Mouse (Mus musculus) Muller cell, postnatal 12 days (primary cell): ENCODE data around the gene Klhl5.

ENCODE experiments used
- DNase-seq: peaks from one replicate; pipeline ENCODE4 v3.0.0-alpha.2; 2015; ENCODE audit errors: inconsistent ontology term

Klhl5 gene

GRCm38 (mm10) chr5:65146749-65147148, 39.4 kb downstream of the Klhl5 start:
- DNase-seq = no peak

GRCm38 (mm10) chr5:65149706-65150105, 42.4 kb downstream of the Klhl5 start:
- DNase-seq = no peak

GRCm38 (mm10) chr5:65150376-65150955, 43.1 kb downstream of the Klhl5 start:
- no peak for DNase-seq

GRCm38 (mm10) chr5:65151276-65151675, 43.9 kb downstream of the Klhl5 start:
- DNase-seq = no peak

- no peak for DNase-seq
These were observed 44.4 kb downstream of the Klhl5 start for GRCm38 (mm10) chr5:65151767-65152166.

GRCm38 (mm10) chr5:65154287-65154686, 46.9 kb downstream of the Klhl5 start:
- no peak for DNase-seq

- no peak for DNase-seq
These were observed 49.5 kb downstream of the Klhl5 start for GRCm38 (mm10) chr5:65156853-65157252.

GRCm38 (mm10) chr5:65157412-65158381, 50.4 kb downstream of the Klhl5 start:
- DNase-seq = no peak

GRCm38 (mm10) chr5:65158696-65159305, 51.5 kb downstream of the Klhl5 start:
- no peak for DNase-seq

GRCm38 (mm10) chr5:65163001-65163400, 55.7 kb downstream of the Klhl5 start:
- DNase-seq = no peak

- no peak for DNase-seq
These were observed 56.3 kb downstream of the Klhl5 start for GRCm38 (mm10) chr5:65163489-65164092.

GRCm38 (mm10) chr5:65170206-65170605, 62.9 kb downstream of the Klhl5 start:
- DNase-seq = no peak

- peak; percentile 22 for DNase-seq
These were observed 67.9 kb downstream of the Klhl5 start for GRCm38 (mm10) chr5:65175035-65175917.

GRCm38 (mm10) chr5:65175918-65176484, 68.7 kb downstream of the Klhl5 start:
- peak; percentile 58 for DNase-seq

- DNase-seq = no peak
These were observed 69.7 kb downstream of the Klhl5 start for GRCm38 (mm10) chr5:65177026-65177514.

- DNase-seq = no peak
These were observed 71.1 kb downstream of the Klhl5 start for GRCm38 (mm10) chr5:65178477-65178876.

- no peak for DNase-seq
These were observed 73.9 kb downstream of the Klhl5 start for GRCm38 (mm10) chr5:65181160-65181793.

GRCm38 (mm10) chr5:65181794-65182169, 74.4 kb downstream of the Klhl5 start:
- DNase-seq = no peak

- no peak for DNase-seq
These were observed 74.9 kb downstream of the Klhl5 start for GRCm38 (mm10) chr5:65182268-65182667.

- no peak for DNase-seq
These were observed 84.3 kb downstream of the Klhl5 start for GRCm38 (mm10) chr5:65191601-65192000.
